Mouse (Mus musculus): ENCODE results near the gene Fam3c.

Fam3c gene

GRCm38 (mm10) chr6:22356086-22356507 is at the start of gene Fam3c:
Gene Fam3c, minus strand, starts transcription at chr6:22356243.
- DNase-seq = peak; percentile 97 to 98

GRCm38 (mm10) chr6:22405021-22405420 is 49.0 kb upstream of the Fam3c start:
- no peak for DNase-seq

- no peak for DNase-seq
These were observed 47.7 kb upstream of the Fam3c start for GRCm38 (mm10) chr6:22403736-22404135.

- DNase-seq = no peak
These were observed 47.3 kb upstream of the Fam3c start for GRCm38 (mm10) chr6:22403317-22403716.

- no peak for DNase-seq
These were observed 46.6 kb upstream of the Fam3c start for GRCm38 (mm10) chr6:22402548-22403164.

GRCm38 (mm10) chr6:22402037-22402436 is 46.0 kb upstream of the Fam3c start:
- no peak for DNase-seq

- DNase-seq = no peak
These were observed 42.2 kb upstream of the Fam3c start for GRCm38 (mm10) chr6:22398079-22398774.

- no peak for DNase-seq
These were observed 39.2 kb upstream of the Fam3c start for GRCm38 (mm10) chr6:22395207-22395606.

GRCm38 (mm10) chr6:22390654-22391365 is 34.8 kb upstream of the Fam3c start:
- DNase-seq = no peak

- no peak for DNase-seq
These were observed 29.3 kb upstream of the Fam3c start for GRCm38 (mm10) chr6:22385254-22385870.

- DNase-seq = no peak
These were observed 24.2 kb upstream of the Fam3c start for GRCm38 (mm10) chr6:22380269-22380668.

GRCm38 (mm10) chr6:22379831-22380230 is 23.8 kb upstream of the Fam3c start:
- DNase-seq = no peak

- no peak for DNase-seq
These were observed 22.4 kb upstream of the Fam3c start for GRCm38 (mm10) chr6:22378462-22378861.

GRCm38 (mm10) chr6:22374791-22375190 is 18.7 kb upstream of the Fam3c start:
- no peak for DNase-seq

GRCm38 (mm10) chr6:22373476-22373875 is 17.4 kb upstream of the Fam3c start:
- DNase-seq = no peak

GRCm38 (mm10) chr6:22366977-22367376 is 10.9 kb upstream of the Fam3c start:
- DNase-seq = no peak

- no peak for DNase-seq
These were observed 7.5 kb upstream of the Fam3c start for GRCm38 (mm10) chr6:22363590-22363989.

GRCm38 (mm10) chr6:22361941-22362340 is 5.9 kb upstream of the Fam3c start:
- DNase-seq = no peak

- no peak for DNase-seq
These were observed 3.0 kb upstream of the Fam3c start for GRCm38 (mm10) chr6:22359019-22359418.

- DNase-seq = no peak
These were observed 1.3 kb upstream of the Fam3c start for GRCm38 (mm10) chr6:22357351-22357750.

GRCm38 (mm10) chr6:22355396-22356085 is 502 bp downstream of the Fam3c start:
- DNase-seq = no peak

- no peak for DNase-seq
These were observed 1.4 kb downstream of the Fam3c start for GRCm38 (mm10) chr6:22354675-22355074.

GRCm38 (mm10) chr6:22354031-22354430 is 2.0 kb downstream of the Fam3c start:
- no peak for DNase-seq

Data from cerebellum, postnatal 25 days (tissue).